Mouse (Mus musculus): ENCODE measurements at regions not wholly inside any gene's neighbourhood (a gene's known extent, or its start where the extent isn't known, plus 50 kb on each side); places are given as distances from the start of the nearest gene placed in this dataset.

DNA sequence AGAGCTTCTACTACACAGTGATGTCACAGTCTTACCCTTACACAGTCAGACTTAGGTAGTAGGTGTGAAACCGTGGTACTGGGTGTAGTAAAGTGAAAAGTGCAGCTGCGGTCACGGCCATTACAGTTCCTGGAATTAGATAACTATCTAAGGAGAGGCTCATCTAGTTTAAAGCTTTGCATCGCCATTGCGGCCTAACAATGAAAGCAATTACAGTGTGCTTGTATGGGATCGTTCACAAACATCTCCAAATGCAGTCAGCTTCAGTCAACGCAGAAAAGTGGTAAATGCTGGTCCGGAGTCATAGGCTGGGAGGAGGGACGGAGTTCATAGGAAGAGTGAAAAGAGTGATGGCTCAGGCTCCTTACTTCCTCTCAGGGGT lies 106.0 kb upstream of the Col1a2 start:
- DNase-seq (ENCODE audit: low spot score): no peak

DNA sequence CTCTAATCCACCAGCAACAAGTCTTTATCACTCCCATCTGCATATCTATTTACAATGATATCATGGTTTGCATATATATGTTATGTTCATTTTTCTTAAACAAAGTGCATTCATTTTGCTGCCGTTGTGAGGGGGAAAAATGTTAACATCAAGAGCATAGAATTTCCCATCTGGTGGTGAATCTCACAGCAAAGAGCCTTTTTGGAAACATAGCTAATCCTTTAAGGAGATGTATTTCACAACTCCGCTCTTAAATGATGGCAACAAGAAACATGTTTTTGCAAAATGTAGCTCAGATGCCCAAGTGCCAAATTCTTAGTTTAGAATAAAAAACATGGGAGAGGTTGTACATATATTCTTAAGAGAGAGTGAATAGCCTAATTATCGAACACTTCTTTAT lies 99.3 kb upstream of the Col1a2 start:
- no peak for DNase-seq (ENCODE audit: low spot score)

DNA sequence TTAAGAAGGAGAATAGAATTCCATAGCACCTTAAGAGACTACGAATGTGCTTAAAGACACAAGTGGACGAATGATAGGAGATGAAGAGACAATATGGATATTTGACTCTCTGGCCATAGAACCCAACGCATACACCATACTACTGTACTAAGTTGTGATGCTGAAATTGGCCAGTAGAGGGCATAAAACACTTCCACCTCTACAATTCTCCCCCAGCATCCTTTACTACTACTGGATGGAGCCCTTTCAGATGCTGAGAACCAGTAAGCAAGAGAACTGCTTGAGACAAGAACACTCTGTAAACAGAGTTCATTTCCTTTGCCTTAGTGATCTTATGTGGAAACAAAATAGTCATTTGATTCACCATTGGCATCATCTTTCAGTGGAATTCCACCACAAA lies 96.9 kb upstream of the Col1a2 start:
- DNase-seq (ENCODE audit: low spot score): peak; percentile 21

DNA sequence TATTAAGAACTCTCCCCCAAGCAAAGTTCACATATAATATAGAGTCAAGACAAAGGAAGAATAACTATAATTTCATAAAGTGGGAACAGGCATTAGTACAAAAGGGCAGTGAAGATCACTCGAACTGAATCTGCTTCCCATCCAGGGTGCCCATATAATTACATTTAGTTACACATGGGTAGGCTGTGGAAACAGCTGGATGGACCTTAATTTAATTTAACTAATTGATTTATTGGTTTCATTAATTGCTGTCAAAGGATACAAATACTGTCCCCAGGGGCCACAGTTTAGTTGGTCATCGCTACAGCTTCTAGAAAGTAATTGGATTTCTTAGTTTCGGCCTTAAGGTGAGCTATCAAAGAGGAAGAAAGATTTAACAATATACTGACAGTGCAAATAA lies 91.4 kb upstream of the Col1a2 start:
- no peak for DNase-seq (ENCODE audit: low spot score)

DNA sequence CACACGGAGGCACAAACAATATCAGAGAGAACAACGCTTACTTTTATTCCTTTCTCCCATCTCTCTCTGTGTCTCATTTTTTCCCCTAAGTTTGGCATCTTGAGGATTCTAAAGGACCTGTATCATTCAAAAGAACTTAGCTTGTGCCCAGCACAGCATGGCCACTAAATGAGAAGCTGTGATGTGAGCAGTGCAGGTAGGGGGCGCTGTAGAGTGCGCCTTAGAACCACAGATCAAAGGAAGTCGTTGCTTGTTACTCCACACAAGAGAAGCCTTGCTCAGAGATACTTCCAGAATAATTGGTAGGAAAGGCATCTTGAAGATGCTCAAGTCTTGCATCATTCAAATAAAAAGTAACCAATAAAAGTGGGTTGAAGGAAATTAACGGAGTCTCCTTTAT lies 90.4 kb upstream of the Col1a2 start:
- DNase-seq (ENCODE audit: low spot score): peak; percentile 38

DNA sequence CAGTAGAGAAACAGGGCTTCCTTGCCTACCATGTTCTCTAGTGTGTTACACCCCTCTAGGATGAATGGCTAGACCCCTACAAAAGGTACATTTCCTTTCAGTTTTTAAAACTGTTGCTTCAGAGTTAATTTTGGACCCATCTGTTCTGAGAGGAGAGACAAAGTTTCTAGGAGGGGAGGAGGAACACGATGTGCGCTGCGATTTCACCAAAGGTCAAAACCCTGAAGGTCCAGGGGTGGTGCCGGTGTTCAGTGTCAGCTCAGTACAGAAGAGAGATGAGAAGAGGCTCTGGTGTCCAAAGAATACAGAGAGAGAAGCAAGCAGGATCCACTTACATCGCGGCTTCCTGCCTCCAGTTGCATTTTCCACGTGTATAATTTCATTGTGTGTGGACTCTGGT lies 89.4 kb upstream of the Col1a2 start:
- DNase-seq (ENCODE audit: low spot score): no peak

DNA sequence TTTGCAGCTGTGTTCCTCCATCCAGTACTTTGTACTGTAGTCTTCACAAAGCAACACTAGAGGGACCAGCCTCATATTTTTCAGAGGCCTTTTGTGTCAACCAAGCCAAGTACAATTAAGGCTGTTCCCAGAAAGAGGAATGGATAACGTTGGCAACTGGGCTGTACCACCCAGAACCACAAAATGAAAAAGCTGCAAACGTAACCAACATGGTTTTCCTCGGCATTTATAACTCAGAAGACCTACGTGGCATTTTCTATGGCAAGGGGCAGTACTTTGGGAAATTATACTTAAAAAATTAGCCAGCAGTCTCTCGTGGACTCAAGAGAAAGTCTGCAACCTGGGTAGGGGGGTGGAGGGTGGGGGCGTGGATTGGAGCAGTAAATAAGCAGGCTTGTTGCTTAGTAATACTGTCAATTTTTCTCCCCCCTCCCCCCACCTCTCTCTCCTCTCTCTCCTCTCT lies 87.3 kb upstream of the Col1a2 start:
- DNase-seq (ENCODE audit: low spot score): peak; percentile 42

DNA sequence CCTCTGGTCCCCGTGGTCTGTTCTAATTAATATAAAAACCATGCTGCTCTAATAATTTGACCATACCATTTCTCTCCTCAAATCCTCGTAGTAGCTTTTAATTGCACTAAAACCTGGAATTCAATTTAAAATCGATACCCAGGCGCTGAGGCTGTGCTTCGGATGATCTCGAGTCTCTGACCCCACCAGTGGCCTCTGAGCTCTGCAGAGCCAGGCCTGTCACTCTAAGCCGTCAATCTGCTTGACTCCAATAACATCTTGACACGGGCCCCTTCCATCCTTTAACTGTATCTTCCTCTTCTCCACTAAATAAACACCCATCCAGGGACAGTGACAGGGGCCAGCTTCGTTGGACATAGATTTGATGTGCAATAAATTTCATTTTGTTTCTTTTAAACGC lies 86.2 kb upstream of the Col1a2 start:
- no peak for DNase-seq (ENCODE audit: low spot score)

DNA sequence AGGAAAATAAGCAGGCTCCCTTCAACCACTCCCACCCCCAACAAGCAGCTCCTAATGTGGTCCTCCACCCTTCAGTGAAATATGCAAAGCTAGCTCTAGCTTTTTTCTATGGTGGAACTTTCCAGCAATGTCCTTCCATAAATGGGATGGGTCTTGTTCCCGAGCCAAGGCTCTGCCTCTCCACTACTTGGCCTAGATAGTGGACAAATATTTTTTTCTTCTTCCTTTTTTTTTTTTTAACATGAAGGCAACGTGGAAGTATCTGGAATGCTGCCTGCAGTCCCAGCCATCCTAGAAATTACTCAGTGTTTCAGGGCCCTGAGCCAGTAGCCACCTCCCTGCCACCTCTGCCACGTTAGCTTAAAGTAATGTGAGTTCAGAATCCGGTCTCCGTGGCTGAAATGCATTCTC lies 85.7 kb upstream of the Col1a2 start:
- peak; percentile 58 for DNase-seq (ENCODE audit: low spot score)

DNA sequence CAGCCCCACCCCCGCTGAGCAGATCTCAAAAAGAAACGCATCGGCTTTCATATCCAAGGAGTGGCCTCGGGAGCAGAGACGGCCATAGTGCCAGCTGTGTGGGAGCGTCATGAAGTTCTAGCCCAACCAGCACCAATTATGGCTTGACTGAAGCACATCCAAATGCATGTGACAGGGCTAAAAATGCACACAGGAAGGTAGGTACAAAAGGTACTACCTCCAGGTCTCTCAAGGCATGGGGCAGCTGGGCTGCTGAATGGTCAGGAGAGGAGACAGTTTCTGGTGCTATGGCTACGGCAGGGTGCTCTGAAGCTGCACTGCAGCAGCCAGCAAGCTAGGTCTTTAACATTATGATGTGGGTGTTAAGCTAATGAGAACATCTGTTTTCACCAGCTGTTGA lies 83.1 kb upstream of the Col1a2 start:
- no peak for DNase-seq (ENCODE audit: low spot score)

DNA sequence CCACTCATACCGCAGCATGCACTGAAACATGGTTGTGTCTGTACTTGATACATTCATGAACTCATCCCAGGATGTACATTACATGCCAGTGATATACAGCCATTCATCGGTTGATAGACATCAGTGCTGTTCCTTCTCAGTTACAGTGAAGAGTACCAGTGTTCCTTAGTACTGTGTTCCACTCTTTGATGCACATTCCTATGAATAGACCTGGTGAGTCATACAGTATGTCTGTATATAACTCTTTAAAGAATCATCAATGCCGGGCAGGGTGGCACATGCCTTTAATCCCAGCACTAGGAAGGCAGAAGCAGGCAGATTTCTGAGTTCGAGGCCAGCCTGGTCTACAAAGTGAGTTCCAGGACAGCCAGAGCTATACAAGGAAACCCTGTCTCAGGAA lies 77.5 kb upstream of the Col1a2 start:
- DNase-seq (ENCODE audit: low spot score): no peak

DNA sequence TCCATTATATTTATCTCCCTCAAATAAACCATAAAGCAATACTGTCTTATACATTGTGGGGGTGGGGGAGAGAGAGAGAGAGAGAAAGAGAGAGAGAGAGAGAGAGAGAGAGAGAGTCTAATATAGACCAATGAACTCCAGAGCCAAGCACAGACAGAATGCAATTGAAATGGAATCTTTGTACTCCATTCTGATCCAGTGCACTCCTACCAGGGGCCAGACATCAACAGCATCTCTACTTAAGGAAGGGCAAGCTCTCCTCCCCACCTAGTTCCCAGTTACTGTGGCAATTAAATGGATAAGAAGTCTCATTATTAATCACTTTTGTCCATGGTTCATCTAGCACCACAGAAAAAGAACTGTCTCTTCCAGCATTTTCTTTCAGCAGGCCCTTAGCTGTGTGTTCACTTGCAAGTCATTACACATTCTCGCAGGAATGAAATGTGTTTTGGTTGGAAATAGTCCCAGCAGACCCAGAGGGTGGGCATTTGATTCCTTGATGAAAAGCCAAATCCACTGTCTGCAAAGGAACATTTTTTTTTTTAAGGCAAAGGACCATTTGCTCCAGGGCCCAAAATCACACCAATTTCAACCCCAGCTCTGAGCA lies 73.8 kb upstream of the Col1a2 start:
- DNase-seq (ENCODE audit: low spot score): no peak

DNA sequence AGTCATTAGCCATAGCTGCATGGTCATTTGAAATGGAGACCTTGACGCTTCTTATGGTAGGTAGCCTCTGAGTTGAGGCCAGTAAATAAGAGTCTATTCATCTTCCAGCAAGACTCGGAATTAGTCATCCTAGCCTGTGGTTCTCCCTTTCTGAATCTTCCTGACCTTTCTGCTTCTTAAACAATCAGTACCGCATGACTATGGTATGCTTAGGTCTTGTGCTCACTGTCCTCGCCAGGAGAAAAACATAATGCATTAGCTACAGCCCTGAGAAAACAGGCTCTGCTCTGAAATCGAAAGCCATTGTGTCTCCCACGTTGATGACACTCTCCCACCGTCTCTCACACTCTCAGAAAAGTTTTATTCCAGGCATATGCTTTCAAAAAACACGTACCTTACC lies 72.4 kb upstream of the Col1a2 start:
- no peak for DNase-seq (ENCODE audit: low spot score)

DNA sequence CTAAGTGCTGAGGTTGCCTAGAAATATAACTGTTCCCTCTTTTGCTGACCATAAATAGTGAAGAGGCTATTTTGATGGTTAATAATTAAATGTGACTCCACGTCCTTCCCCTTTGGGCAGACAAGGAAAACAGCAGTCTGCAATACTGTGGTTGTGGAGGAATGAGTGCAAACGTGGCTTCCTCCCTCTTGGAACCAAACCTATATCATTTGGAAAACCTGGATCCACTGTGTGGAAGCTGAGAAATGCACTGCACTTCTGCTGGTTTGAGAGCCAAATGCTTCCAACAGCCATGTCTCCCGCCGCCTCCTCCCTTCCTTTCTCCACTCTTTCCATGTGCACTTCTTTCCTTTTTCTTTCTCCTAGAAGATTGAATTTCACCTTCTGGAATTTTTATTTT lies 68.2 kb upstream of the Col1a2 start:
- DNase-seq (ENCODE audit: low spot score): no peak

DNA sequence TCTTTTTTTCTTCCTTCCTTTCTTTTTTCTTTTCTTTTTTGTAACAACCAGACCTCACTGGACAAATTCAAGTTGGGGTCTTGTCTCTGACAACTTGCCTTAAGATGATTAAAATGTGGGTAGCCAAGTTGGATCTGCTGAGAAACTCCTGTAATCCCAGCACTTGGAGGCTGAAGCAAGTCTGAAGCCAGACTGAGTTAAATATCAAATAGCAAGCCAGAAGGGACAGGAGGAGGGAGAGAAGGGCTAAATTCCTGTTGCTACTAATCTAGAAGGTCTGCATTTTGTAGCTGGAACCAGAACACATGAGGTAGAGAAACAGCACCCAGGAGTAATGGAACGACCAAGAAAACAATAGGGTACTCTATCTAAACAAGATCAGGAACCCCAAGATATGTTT lies 67.7 kb upstream of the Col1a2 start:
- DNase-seq (ENCODE audit: low spot score): no peak

DNA sequence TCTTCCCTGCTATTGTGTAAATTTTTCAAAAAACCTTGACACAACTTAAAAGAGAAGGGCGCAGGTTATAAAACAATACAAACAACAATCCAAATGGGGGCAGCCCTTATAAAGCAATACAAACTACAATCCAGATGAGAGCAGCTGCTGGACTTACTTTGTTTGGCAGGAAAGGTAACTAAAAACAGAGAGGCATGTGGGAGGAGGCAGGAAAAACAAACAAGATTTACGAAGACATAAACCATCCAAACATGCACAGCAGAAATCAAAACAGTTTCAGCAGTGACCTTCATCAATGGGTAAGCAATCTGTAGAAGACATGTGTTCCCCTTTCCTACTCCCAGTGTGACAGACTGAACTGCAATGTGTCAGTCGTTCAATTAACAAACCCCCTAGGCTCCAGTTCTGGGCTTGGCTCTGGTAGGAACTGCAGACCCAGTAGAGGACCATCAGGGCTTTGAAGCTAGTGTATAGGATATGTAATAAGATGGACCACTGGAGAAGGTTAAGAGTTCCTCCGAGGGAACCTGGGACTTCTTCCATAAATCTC lies 62.9 kb upstream of the Col1a2 start:
- no peak for DNase-seq (ENCODE audit: low spot score)

DNA sequence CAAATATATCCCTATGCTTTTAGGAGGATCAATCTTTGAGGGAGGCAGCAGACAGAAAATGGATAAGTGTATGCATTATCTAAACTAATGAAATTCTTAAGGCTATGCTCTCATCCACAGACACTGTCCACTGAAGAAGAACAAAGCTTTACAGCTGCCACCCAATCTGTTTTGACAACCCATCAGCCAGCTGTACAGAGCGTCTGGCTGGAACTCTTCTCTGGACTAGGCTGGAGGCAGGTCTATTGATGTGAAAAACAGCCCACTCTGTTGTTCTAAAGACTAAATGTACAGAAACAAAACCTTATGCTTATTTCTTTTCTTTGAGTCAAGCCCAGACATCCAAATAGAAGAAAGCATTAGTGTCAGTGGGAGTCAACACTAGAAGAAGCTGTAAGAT lies 58.7 kb upstream of the Col1a2 start:
- DNase-seq (ENCODE audit: low spot score): no peak

DNA sequence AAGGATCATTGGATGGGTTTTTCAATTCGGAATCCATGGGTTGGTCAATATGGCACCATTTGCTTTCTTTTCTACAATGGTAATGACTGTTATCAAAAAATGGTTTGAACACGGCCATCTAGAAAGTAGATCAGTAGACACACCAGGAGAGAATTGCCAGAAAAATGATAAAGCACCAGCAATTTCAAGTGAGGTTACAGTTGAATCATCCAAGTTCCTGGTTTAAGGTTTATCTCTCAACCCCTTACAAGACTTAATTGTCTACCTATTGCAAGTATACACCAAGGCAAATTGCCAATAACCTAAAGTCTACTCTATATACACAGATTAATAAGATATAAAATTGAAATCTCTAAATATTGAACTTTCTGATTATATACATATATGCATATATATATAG lies 53.4 kb upstream of the Col1a2 start:
- no peak for DNase-seq (ENCODE audit: low spot score)

Data from heart, adult 8-10 months (tissue).